Mouse (Mus musculus) ES-Bruce4 (cell line): ENCODE results near the gene Prmt3.

Experiments
- CTCF ChIP-seq: IDR thresholded peaks from one replicate; pipeline ENCODE4 v1.8.1; 2011; ENCODE audit warnings: low read depth, low read length
- EP300 ChIP-seq: IDR thresholded peaks from 2 replicates; pipeline ENCODE4 v1.6.1; 2011; ENCODE audit warnings: low read depth, low read length; ENCODE audit not compliant: insufficient read depth
- POLR2A ChIP-seq: IDR thresholded peaks from one replicate; pipeline ENCODE4 v1.8.1; 2011; ENCODE audit warnings: low read length; ENCODE audit not compliant: insufficient read depth

GRCm38 (mm10) chr7:49859820-49860219, 81.7 kb downstream of the Prmt3 start:
- no peak for TF ChIP-seq CTCF
- no peak for TF ChIP-seq POLR2A
- TF ChIP-seq EP300, result no peak
